Mouse (Mus musculus) cerebellum, adult 2 months (tissue): ENCODE results near the gene 1810055G02Rik.

Source experiments
- CTCF ChIP-seq: fragments of 200-500 bp; IDR thresholded peaks from 2 replicates; pipeline ENCODE4 v1.5.1; 2011; ENCODE audit warnings: low read depth, mild to moderate bottlenecking, control low read depth, low read length, moderate library complexity, borderline replicate concordance; ENCODE audit not compliant: insufficient read depth
- POLR2A ChIP-seq: fragments of 200-500 bp; IDR thresholded peaks from 2 replicates; pipeline ENCODE4 v1.6.1; 2011; ENCODE audit warnings: low read length, control low read depth, borderline replicate concordance; ENCODE audit not compliant: insufficient read depth

- TF ChIP-seq CTCF: no peak
- TF ChIP-seq POLR2A: no peak
These were observed 41.5 kb upstream of the 1810055G02Rik start for GRCm38 (mm10) chr19:3666632-3667031.
